Comparison of ENCODE assay signal across 13 mouse cellular contexts in the genomic region with DNA sequence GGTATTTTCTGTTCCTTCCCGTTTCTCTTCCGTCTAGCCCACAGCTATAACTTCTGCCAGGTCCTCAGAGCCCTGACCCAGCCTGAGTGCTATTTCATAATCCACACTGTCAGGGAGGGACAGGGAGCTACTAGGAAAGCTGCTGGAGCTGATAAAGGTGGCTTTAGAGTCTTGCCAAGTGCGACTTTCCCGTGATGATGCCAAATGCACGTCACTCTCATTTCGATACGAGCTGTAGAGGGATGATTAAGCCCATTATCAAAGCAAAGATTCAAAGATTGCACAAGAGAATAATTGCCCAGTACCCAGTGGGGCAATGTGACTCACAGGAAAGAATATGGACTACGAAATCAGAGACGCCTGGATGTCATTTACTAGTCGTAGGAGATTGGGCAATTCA.
A peak's percentile ranks its signal among the peaks of the same experiment; 100 is the strongest.
DNase-seq lines count a peak whose midpoint lies in the region; ATAC-seq and TF ChIP-seq lines count a peak whose summit lies in the region.
"Had no signal": no experiment of that assay in that cellular context is flagged by ENCODE, and none has a peak within 500 bp of the region (broad histone marks: within the 10 kb centered on the region; RNA-seq: fewer than 3 reads in every experiment).

No protein-coding gene starts in this region.

- 12% methylated on average over 10 of the region's 10 CpGs for WGBS in liver, adult 2 months
- 56% methylated on average over 10 of the region's 10 CpGs for WGBS in liver, embryonic 11.5 days
- 58% methylated on average over 10 of the region's 10 CpGs for WGBS in hindbrain, embryonic 13.5 days
- 69% methylated on average over 10 of the region's 10 CpGs for WGBS in intestine, postnatal 0 days

- no peak overlapping the region for H3K9ac ChIP-seq in liver, adult 2 months (ENCODE audit: low read depth, low read length)
- H3K9ac ChIP-seq in liver, embryonic 11.5 days (ENCODE audit: low read depth, low read length) = no peak overlapping the region
- no peak overlapping the region for H3K9ac ChIP-seq in hindbrain, embryonic 13.5 days
- H3K9ac ChIP-seq in intestine, postnatal 0 days (ENCODE audit: low read depth, low read length) = no peak overlapping the region
- H3K9ac ChIP-seq: limb, embryonic 15.5 days had no signal

- no peaks in the 10 kb centered on the region for H3K79me2 ChIP-seq in liver, adult 2 months (ENCODE audit: control insufficient read depth, insufficient read depth, low read length)

- TF ChIP-seq POLR2A in liver, adult 2 months (IDR thresholded peaks at IDR 0.05; ENCODE audit: extremely low read depth, insufficient read depth, low read length) = no peak

- H3K4me1 ChIP-seq in liver, adult 2 months (ENCODE audit: control insufficient read depth, insufficient read depth, low read length) = peaks cover 2% of the 10 kb centered on the region
- H3K4me1 ChIP-seq in liver, embryonic 11.5 days (replicated peaks; ENCODE audit: control insufficient read depth, insufficient read depth, low read length) = peaks cover 7% of the 10 kb centered on the region
- H3K4me1 ChIP-seq in hindbrain, embryonic 13.5 days (replicated peaks) = peaks cover 80% of the 10 kb centered on the region
- no peaks in the 10 kb centered on the region; the same call in 1 of the 2 replicates for H3K4me1 ChIP-seq in intestine, postnatal 0 days (replicated peaks; ENCODE audit: control insufficient read depth, insufficient read depth, low read length)

- peak; percentile 6; the same call in 1 of the 2 replicates for ATAC-seq in liver, embryonic 11.5 days (replicated peaks; ENCODE audit: low FRiP score)
- peak; percentile 40; the same call in 1 of the 2 replicates for ATAC-seq in monocyte, adult 5-6 weeks (replicated peaks; ENCODE audit: insufficient number of reproducible peaks, low FRiP score, low TSS enrichment, poor library complexity, severe bottlenecking)
- no peak for ATAC-seq in hindbrain, embryonic 13.5 days (ENCODE audit: low FRiP score)
- no peak for ATAC-seq in intestine, postnatal 0 days

- no peaks in the 10 kb centered on the region for H3K36me3 ChIP-seq in liver, adult 2 months (ENCODE audit: control insufficient read depth, insufficient read depth, low read length)
- H3K36me3 ChIP-seq in liver, embryonic 11.5 days (ENCODE audit: control insufficient read depth, insufficient read depth, low read length) = peaks cover 3% of the 10 kb centered on the region; the same call in 1 of the 2 replicates
- H3K36me3 ChIP-seq in hindbrain, embryonic 13.5 days = no peaks in the 10 kb centered on the region
- no peaks in the 10 kb centered on the region for H3K36me3 ChIP-seq in intestine, postnatal 0 days (ENCODE audit: control insufficient read depth, insufficient read depth)
- H3K36me3 ChIP-seq: G1E had no signal

- TF ChIP-seq CTCF in liver, adult 2 months (IDR thresholded peaks at IDR 0.05; ENCODE audit: low read depth, low read length) = no peak
- TF ChIP-seq CTCF in intestine, postnatal 0 days (IDR thresholded peaks at IDR 0.05; ENCODE audit: low read depth) = no peak

- H3K4me2 ChIP-seq in liver, embryonic 11.5 days = no peak overlapping the region
- no peak overlapping the region for H3K4me2 ChIP-seq in hindbrain, embryonic 13.5 days
- no peak overlapping the region for H3K4me2 ChIP-seq in intestine, postnatal 0 days (replicated peaks; ENCODE audit: low read depth)
- H3K4me2 ChIP-seq: limb, embryonic 15.5 days had no signal

- no peak overlapping the region for H3K27ac ChIP-seq in liver, adult 2 months (replicated peaks; ENCODE audit: insufficient read depth, low read depth, low read length)
- H3K27ac ChIP-seq in liver, embryonic 11.5 days (ENCODE audit: low read depth, low read length) = no peak overlapping the region
- no peak overlapping the region; the same call in 1 of the 2 replicates for H3K27ac ChIP-seq in hindbrain, embryonic 13.5 days
- H3K27ac ChIP-seq in intestine, postnatal 0 days (ENCODE audit: low read depth, low read length) = no peak overlapping the region
- H3K27ac ChIP-seq: limb, embryonic 15.5 days had no signal

- H3K9me3 ChIP-seq in liver, embryonic 11.5 days (ENCODE audit: control insufficient read depth, low read length) = no peaks in the 10 kb centered on the region
- no peaks in the 10 kb centered on the region for H3K9me3 ChIP-seq in hindbrain, embryonic 13.5 days
- no peaks in the 10 kb centered on the region for H3K9me3 ChIP-seq in intestine, postnatal 0 days (ENCODE audit: control insufficient read depth)
- H3K9me3 ChIP-seq: limb, embryonic 15.5 days had no signal

- DNase-seq in liver, adult 2 months (ENCODE audit: extremely low read depth, low read depth, low spot score) = peak; percentile 99
- DNase-seq in liver = no peak
- DNase-seq in c-Kit-positive CD71-negative TER-119-negative erythroid progenitor cells, embryonic 14.5 days (ENCODE audit: low read depth) = peak; percentile 31
- DNase-seq in liver, embryonic 11.5 days (ENCODE audit: low spot score) = no peak
- no peak for DNase-seq in embryo, embryonic 10 days (ENCODE audit: low spot score)
- DNase-seq: cerebellum, adult 9-10 months; gastrocnemius, postnatal 25 days; kidney, postnatal 25 days had no signal

- no peak overlapping the region for H3K4me3 ChIP-seq in liver, adult 2 months (ENCODE audit: insufficient read depth, low read depth, low read length)
- H3K4me3 ChIP-seq in liver, embryonic 11.5 days (ENCODE audit: low read depth, low read length) = no peak overlapping the region
- H3K4me3 ChIP-seq in hindbrain, embryonic 13.5 days = no peak overlapping the region
- no peak overlapping the region for H3K4me3 ChIP-seq in intestine, postnatal 0 days (ENCODE audit: low read depth, low read length)
- H3K4me3 ChIP-seq: limb, embryonic 15.5 days had no signal

- no peaks in the 10 kb centered on the region for H3K27me3 ChIP-seq in liver, adult 2 months (ENCODE audit: control insufficient read depth, insufficient read depth, low read length)
- no peaks in the 10 kb centered on the region for H3K27me3 ChIP-seq in liver, embryonic 11.5 days (replicated peaks; ENCODE audit: control insufficient read depth, insufficient read depth, low read length)
- no peaks in the 10 kb centered on the region for H3K27me3 ChIP-seq in hindbrain, embryonic 13.5 days
- no peaks in the 10 kb centered on the region for H3K27me3 ChIP-seq in intestine, postnatal 0 days (replicated peaks; ENCODE audit: control insufficient read depth, insufficient read depth, low read length)
- H3K27me3 ChIP-seq: limb, embryonic 15.5 days had no signal

Comparison
In these comparisons a context has a peak if more than half of its experiments do, and no peak if none do; other contexts are left out.
1. DNase-seq: peak in liver, adult 2 months (single experiment) and c-Kit-positive CD71-negative TER-119-negative erythroid progenitor cells, embryonic 14.5 days (single experiment); none in liver (single experiment), liver, embryonic 11.5 days (single experiment) and embryo, embryonic 10 days (single experiment).
2. ATAC-seq: peak in liver, embryonic 11.5 days (single experiment) and monocyte, adult 5-6 weeks (single experiment); none in hindbrain, embryonic 13.5 days (single experiment) and intestine, postnatal 0 days (single experiment).